Mouse (Mus musculus) erythroblast, embryonic 14.5 days (primary cell): ENCODE measurements around the gene Smok2a. TPM values are rescaled to one million over a fixed set of nuclear protein-coding genes. Genes with fewer than 3 reads are reported as not detected.
"Not testable (repeated sequence)": the region's sequence is repeated elsewhere in the genome, so short reads cannot be mapped to it uniquely, and the experiment has no call there.

Source experiments
- H3K27me3 ChIP-seq: 2 replicates; pipeline ENCODE4 v1.6.1; 2012; ENCODE audit warnings: inconsistent platforms; ENCODE audit not compliant: control insufficient read depth
- H3K36me3 ChIP-seq: 2 replicates; pipeline ENCODE4 v1.6.1; 2012; ENCODE audit warnings: mild to moderate bottlenecking, inconsistent platforms; ENCODE audit not compliant: control insufficient read depth
- H3K4me1 ChIP-seq: 2 replicates; pipeline ENCODE4 v1.6.1; 2012; ENCODE audit warnings: inconsistent platforms; ENCODE audit not compliant: control insufficient read depth
- H3K4me3 ChIP-seq: replicated peaks from 2 replicates; pipeline ENCODE3; 2012; ENCODE audit warnings: moderate library complexity, mild to moderate bottlenecking, inconsistent platforms
- H3K9me3 ChIP-seq: 2 replicates; pipeline ENCODE4 v1.6.1; 2012; ENCODE audit warnings: low read length, inconsistent platforms, mixed read lengths; ENCODE audit not compliant: control insufficient read depth
- GATA1 ChIP-seq: IDR thresholded peaks from 2 replicates; pipeline ENCODE4 v1.6.1; 2012; ENCODE audit warnings: low read length, inconsistent platforms, mixed read lengths
- TAL1 ChIP-seq: IDR thresholded peaks from 3 replicates; pipeline ENCODE4 v1.6.1; 2012; ENCODE audit warnings: low read length, inconsistent platforms, mixed read lengths
- polyA plus RNA-seq: library from polyadenylated mRNA; stranded (reverse); fragments of >175 nt; gene quantifications from 2 replicates; pipeline ENCODE4 v1.2.3, GENCODE M21; 2012

Gene Smok2a
- polyA plus RNA-seq, result not detected in 2 replicates

DNA sequence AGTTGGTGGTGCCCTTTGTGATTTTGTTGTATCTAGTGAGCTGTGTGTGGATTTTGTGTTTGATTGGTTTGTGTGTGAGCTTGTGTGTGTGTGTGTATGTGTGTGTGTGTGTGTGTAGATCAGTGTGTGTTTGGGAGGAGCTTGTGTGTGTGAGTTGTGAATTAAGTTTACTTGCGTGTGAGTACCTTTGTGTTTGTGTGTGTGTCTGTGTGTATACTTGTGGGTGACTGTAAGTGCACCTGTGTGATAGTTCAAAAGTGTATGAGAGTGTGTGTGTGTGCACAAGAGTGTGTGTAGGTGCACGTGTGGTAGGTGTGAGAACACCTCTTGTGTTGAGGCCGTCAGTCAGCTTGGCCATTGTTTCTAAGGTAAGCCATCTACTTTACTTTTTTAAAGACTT, at the start of gene Smok2a:
Gene Smok2a, plus strand, starts transcription at position 301 of the 400 bp plus-strand sequence.
- no peaks in the 10 kb centered on the region; the same call in 1 of the 2 replicates for H3K9me3 ChIP-seq
- H3K36me3 ChIP-seq, result no peaks in the 10 kb centered on the region
- H3K4me3 ChIP-seq, result no peak within 1 kb of the TSS
- TF ChIP-seq GATA1, result no peak
- TF ChIP-seq TAL1, result no peak
- no peaks in the 10 kb centered on the region for H3K4me1 ChIP-seq
- no peaks in the 10 kb centered on the region for H3K27me3 ChIP-seq

DNA sequence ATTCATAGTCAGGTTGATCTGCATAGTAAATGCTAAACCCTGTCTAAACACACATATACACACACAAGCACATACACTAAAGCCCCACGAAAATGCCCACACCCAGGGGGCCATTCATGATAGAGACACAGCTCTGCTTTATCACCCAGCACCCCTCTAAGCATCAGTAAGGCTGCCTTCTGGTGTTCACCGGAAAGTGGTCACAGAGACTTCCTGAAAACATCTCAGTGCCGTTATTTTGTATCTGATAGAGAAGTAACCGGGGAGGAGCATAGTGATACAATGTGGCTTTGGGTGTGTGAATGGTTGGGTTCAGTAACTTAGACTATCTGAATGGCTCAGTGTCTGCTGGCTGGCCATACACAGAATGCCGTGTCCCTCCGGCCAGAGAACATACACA, 47.4 kb upstream of the Smok2a start:
- H3K36me3 ChIP-seq, H3K4me3 ChIP-seq, H3K9me3 ChIP-seq, H3K4me1 ChIP-seq, H3K27me3 ChIP-seq: not testable (repeated sequence)

DNA sequence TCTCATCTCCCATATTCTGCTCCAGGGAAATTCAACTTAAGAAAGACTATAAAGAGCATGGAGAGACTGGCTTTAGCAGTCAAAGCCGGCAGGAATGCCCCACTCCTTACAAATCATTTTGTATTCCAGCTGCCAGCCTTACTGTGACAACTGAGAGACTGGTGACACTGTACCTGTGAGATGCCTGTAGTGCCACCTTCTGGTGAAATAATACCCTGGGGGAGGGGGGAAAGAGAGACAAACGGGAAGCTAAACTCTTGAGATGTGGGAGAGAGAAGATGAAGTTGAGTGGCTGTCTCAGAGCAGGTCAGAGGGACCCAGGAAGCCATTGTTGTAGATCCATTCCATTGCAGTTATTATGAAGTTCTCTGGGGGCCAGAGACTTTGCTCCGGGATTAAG, 47.0 kb upstream of the Smok2a start:
- not testable (repeated sequence) for H3K36me3 ChIP-seq, H3K4me1 ChIP-seq, H3K9me3 ChIP-seq, H3K4me3 ChIP-seq, H3K27me3 ChIP-seq

- not testable (repeated sequence) for H3K27me3 ChIP-seq, H3K36me3 ChIP-seq, H3K4me1 ChIP-seq, H3K9me3 ChIP-seq, H3K4me3 ChIP-seq
Measured at GRCm38 (mm10) chr17:13175609-13176008, 45.4 kb upstream of the Smok2a start.

DNA sequence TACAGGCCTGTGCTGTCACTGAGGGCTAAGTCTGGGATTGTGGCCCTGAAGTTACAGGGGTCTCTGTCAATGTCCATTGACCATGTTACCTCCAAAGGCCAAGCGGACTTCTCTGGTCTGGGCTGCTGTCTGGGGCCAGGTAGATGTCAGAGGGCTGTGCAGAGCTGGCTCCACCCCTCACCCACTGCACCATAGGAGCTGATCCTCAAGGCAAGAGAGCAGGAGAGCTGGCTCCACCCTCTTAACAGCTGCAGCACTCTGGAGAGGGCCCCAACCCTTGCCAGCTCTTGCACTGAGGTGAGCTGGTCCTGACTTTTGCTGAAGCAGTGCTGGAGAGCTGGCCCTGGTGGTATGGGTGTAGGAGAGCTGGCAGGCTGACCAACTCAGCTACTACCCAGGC, 43.2 kb upstream of the Smok2a start:
- H3K27me3 ChIP-seq, H3K36me3 ChIP-seq, H3K4me3 ChIP-seq, H3K9me3 ChIP-seq, H3K4me1 ChIP-seq: not testable (repeated sequence)

DNA sequence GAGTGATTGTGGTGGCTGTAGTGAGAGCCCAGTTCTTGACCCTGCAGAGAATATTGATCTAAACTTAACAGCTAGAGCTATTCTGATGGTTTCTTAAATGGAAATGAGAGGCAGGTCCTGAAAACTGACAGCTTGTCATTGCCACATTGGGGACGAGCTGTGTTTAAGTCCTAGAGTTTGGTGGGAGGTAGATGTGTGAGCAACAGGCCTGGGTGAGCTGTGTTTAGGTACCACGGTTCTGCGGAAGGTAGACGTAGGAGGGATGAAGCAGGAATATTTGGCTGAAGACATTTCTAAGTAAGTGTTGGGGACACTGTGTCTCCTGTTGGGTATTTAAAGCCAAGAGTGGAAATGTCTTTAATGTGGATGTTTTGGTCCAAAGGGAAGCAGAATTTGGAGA, 42.0 kb upstream of the Smok2a start:
- H3K9me3 ChIP-seq, H3K27me3 ChIP-seq, H3K4me1 ChIP-seq, H3K4me3 ChIP-seq, H3K36me3 ChIP-seq: not testable (repeated sequence)

GRCm38 (mm10) chr17:13180491-13180890, 40.5 kb upstream of the Smok2a start:
- not testable (repeated sequence) for H3K4me1 ChIP-seq, H3K36me3 ChIP-seq, H3K27me3 ChIP-seq, H3K9me3 ChIP-seq, H3K4me3 ChIP-seq

DNA sequence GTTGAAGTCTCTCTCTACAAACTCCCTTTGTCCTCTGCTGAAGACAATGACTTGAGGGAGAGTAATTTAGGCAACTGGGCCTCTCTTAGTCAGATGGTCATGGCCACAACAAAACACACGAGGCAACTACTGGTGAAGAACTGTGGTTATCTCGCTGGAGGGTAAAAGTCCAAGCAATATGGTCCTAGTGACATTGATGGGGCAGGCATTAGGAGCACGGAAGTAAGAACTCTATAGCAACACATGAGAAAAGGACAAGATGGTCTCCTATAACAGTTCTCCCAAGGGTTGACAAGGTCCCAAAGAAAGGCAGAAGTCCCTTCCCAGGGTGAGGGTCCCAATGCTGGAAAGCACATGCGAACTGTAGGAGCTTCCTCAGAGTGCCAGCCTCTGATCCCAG, 38.3 kb upstream of the Smok2a start:
- H3K27me3 ChIP-seq, H3K4me1 ChIP-seq, H3K4me3 ChIP-seq, H3K36me3 ChIP-seq, H3K9me3 ChIP-seq: not testable (repeated sequence)

- not testable (repeated sequence) for H3K4me1 ChIP-seq, H3K27me3 ChIP-seq, H3K4me3 ChIP-seq, H3K9me3 ChIP-seq, H3K36me3 ChIP-seq
Measured at GRCm38 (mm10) chr17:13184514-13184913, 36.5 kb upstream of the Smok2a start.

GRCm38 (mm10) chr17:13186541-13186940, 34.4 kb upstream of the Smok2a start:
- not testable (repeated sequence) for H3K9me3 ChIP-seq, H3K27me3 ChIP-seq, H3K36me3 ChIP-seq, H3K4me1 ChIP-seq, H3K4me3 ChIP-seq

DNA sequence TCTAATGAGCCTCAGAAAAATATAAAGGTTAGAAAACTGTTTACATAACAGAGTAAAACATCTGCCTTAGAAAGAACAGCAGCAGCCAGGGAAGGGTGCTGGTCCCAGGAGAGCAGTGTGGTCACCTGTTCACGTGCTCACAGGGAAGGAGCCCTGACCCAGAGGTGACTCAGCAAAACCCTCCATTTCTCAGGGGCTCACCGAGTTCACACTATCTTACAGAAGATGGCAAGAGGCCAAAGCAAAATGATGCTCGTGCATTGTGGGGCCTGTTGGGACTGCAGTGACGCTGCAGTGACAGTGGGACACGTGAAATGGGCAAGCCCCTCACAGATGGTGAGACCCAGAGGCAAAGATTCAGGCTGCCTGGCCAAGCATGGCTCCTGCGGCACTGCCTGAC, 33.4 kb upstream of the Smok2a start:
- not testable (repeated sequence) for H3K36me3 ChIP-seq, H3K4me3 ChIP-seq, H3K27me3 ChIP-seq, H3K9me3 ChIP-seq, H3K4me1 ChIP-seq

GRCm38 (mm10) chr17:13188846-13189245, 32.1 kb upstream of the Smok2a start:
- not testable (repeated sequence) for H3K27me3 ChIP-seq, H3K4me3 ChIP-seq, H3K4me1 ChIP-seq, H3K36me3 ChIP-seq, H3K9me3 ChIP-seq

GRCm38 (mm10) chr17:13190836-13191583, 30.0 kb upstream of the Smok2a start:
- H3K36me3 ChIP-seq, H3K4me1 ChIP-seq, H3K27me3 ChIP-seq, H3K4me3 ChIP-seq, H3K9me3 ChIP-seq: not testable (repeated sequence)

DNA sequence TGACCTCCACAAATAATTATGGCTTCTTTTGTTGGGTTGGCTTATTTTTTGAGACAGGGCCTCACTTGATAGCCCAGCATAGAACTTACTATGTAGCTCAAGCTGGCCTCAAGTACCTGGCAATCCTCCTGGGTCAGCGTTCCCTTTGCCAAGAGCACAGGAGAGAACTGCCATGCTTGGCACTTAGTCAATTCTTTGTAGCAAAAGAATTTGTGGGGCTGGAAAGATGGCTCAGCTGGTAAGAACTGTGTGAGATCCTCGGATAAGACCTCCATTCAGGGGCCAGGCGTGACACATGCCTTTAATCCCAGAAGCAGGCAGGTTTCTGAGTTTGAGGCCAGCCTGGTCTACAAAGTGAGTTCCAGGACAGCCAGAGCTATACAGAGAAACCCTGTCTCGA, 24.5 kb upstream of the Smok2a start:
- H3K36me3 ChIP-seq, H3K9me3 ChIP-seq, H3K4me3 ChIP-seq, H3K27me3 ChIP-seq, H3K4me1 ChIP-seq: not testable (repeated sequence)

GRCm38 (mm10) chr17:13198812-13199211, 22.2 kb upstream of the Smok2a start:
- not testable (repeated sequence) for H3K27me3 ChIP-seq, H3K4me3 ChIP-seq, H3K9me3 ChIP-seq, H3K4me1 ChIP-seq, H3K36me3 ChIP-seq
